Mouse (Mus musculus): ENCODE data around the gene Nf1. TPM values are rescaled to one million over a fixed set of nuclear protein-coding genes. Genes with fewer than 3 reads are reported as not detected.
A peak's percentile ranks its signal among the peaks of the same experiment; 100 is the strongest.

The Nf1 gene
- polyA plus RNA-seq, 1 experiment from 2014 or later = 4.7 TPM

DNA sequence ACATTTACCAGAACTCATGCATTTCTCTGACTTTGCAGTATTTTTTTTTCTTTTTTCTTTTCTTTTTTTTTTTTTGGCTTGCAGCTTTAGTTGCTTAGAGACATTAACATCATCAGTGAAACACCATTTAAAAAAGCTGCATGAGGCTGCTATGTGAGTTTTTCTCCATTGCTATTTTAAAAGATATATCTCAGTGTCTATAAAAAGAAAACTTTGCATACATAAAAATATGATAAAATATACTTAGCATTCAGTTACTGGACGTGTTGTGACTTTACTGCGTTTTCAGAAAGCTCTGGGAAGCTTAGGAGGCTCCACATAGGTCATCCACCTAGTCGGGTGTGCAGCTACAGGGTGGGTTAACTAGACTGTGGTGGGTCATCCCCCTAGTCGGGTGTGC, 120.4 kb downstream of the Nf1 start:
- no peak for DNase-seq (ENCODE audit: low spot score)

DNA sequence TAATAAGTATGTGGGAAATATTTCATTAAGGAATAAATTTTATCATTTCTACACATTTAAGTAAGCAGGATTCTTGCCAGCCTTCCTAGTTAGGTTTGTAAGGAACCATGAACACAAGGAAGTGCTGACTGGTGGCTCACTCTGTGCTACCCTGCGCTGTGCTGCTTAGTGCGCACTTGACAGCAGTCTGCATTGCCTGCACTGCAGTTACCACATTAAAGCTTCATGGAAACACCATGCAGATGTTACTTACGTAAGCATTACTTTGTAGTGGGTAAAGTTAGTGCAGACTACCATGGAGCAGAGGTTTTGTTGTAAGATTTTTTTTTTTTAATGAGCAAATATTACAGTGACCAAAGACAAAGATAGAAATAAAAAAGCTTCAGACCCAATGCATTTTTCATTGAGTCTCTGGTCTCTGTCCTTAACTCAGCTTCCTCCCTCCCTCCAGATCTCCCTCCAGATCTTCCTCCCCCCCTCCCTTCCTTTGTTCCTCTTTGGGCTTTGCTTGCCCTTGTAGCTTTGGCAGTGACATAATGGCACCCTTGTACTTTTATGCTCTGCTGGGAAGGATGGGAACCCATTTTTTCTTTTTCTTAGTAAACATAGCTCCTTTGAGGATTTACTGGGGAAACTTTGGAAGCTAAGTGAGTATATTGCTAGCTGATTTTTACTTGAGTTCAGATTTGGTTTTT, 121.4 kb downstream of the Nf1 start:
- peak; percentile 84 for DNase-seq (ENCODE audit: low spot score)

DNA sequence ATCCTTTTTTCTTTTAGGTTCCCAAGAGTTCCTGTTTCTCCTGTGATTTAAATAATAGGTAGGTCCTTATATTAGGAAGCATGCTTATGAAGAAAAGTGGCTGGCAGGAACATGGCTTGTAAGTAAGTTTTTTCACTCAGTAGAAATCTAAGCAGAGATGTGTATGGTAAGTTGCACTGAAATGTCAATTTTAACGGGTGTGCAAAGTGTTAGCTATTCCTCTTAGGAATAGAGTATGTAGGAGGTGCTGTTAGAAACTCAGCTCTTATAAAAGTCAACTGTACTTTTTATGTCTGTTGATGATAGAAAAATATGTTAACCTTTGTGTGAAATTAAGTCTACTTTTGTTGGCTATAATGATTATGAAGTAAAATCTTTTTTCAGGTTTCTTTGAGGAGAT, 128.6 kb downstream of the Nf1 start:
- no peak for DNase-seq (ENCODE audit: low spot score)

DNA sequence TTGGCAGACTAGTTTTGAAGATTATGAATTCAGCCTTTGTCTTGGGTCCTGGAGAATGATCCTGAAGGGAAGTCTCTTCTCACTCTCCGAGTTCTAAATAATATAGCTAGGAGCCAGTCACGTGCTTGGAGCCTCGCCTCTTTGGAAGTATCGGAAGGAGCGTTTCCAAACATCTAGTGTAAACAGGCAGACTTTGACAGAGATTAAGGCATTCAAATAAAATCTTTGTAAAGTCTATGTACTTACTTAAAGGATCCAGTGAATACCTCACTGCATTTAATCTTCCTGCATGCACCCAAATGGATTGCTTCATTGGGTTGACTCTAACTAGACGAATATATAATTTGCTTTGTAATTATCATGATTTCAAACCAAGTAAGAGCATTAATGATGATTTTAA, 143.9 kb downstream of the Nf1 start:
- no peak for DNase-seq (ENCODE audit: low spot score)

DNA sequence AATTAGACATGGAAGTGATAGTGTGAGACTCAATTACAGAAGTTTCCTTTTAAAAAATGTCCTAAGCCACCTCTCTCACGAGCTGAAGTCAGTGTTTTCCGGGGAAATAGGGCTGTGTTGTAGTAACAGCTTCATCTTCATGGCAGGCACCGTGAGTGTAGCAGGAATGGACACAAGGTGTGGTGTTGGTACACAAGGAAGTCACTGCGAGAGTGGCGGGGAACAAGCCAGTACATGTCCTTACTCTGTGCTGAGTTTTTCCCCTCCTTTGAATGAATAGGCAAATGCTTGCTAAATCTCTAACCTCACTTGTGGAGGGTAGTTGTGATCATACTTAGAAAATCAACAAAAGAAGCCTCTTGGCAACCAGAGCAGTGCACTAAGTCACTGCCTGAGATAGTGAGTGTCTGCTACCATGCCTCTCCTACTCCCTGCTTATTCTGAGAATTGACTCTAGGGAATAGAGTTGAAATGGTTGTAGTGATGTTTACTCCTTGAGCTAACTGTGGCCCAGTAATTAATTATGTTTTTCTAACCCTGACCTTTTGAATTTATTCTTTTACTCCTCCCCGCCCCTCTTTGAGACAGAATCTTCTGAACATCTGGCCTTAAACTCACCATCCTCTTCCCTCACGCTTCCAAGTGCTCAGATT, 144.5 kb downstream of the Nf1 start:
- no peak for DNase-seq (ENCODE audit: low spot score)

DNA sequence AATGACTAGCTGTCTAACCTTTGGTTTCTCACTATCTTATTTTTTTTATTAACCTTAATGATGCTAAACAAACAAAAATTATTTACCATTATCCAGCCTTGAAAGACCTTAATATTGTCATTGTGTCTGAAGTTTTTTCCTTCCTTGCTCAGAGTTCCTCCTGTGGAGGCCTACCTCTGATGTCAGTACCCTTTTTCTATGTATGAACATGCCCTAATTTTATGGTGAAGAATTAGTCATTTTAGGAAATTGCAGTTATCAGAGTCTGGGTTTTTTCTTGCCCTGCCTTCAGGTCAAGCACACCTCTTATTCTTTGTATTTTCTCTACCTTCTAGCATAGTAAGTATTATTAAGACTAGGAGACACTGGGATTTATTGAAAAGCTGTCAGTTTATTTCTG, 145.2 kb downstream of the Nf1 start:
- no peak for DNase-seq (ENCODE audit: low spot score)

DNA sequence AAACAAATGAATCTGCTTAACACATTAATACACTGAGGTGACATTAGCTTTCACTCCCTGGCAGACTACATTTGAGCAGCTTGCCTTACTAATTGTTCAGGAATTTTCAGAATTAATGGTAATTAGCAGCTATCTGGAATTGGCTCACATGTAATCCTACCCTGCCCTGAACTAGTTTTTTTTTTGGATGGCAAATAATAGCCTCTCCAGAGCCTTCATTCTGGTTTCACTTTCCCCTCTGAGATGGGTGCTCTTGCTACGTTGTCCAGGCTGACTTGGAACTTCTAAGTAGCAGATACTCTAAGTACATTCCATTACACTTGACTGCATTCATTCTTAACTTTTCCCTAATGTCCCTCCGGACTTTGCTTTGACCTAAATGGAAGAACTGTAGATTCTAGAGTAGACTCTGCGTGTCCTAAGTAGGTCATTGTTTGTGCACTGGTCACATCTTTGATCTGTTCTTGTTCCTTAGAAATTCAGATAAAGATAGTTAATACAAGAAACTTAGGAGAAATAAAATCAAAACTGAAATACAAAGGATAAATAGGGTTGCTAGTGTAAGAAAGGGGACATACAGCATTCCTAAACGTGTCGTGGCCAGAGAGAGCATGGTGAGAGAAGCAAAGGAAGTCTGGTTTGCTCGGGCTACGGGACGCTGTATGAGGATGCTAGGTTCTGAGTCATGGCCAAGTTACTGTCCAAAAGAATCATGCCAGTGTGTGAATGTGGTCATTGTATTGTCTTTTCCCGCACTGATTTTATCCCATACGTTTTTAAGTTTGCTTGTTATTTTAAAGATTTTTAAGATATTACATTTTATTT, 155.7 kb downstream of the Nf1 start:
- DNase-seq (ENCODE audit: low spot score) = no peak

DNA sequence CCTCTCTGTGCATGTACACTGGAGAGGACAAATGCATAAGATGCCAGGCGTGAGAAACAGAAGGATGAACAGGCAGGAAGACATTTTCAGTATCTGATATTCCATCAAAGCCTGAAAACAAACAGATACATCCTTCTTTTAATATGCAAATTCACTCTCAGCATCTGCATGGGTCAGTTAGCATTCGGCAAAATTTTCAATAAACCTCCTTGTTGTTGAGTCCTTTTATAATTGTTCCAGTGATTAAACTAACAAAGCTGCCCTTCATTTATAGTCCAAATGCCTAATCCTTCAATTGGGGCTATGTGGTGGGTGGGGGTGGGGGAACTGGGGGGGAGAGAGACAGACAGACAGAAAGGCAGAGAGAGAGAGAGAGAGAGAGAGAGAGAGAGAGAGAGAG, 163.4 kb downstream of the Nf1 start:
- DNase-seq (ENCODE audit: low spot score) = no peak

DNA sequence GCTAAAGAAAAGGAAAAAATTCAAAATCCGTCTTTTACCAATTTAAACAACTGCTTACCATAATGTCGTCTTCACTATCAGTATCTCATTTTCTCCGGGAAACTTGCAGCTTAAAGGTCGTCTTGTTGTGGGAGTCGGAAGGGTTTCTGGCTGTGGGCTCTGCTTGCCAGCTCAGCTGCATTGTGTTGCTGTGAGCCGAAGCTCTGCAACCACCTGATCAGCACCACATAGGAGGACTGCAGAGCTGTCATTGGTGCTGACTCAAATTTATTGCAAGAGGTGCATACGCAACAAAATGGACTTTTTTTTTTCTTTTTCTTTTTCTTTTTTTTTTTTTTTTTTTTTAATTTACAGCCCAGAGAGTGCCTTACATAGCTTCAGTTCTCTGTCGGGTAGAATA, 164.4 kb downstream of the Nf1 start, which contains the start of gene Omg:
Omg (minus strand) TSS at position 240 of the 400 bp plus-strand sequence.
- DNase-seq (ENCODE audit: low spot score) = no peak

DNA sequence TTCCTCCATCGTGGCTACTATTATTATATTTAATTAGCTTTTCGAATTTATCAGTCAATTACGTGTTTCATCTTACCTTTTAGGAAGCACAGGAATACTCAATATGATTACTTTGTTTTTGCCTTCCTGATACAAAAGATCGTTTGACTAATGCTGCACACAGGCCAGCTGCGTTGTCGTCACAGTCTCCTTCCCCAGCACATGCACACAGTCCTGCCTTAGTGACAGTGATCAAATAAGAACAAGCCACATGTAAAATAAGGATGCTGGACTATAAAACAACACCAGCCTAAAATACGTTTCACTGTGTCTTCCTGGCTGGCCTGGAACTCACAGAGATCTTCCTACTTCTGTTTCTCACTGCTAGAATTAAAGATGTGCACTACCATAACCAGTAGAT, 165.0 kb downstream of the Nf1 start:
- DNase-seq (ENCODE audit: low spot score) = no peak

DNA sequence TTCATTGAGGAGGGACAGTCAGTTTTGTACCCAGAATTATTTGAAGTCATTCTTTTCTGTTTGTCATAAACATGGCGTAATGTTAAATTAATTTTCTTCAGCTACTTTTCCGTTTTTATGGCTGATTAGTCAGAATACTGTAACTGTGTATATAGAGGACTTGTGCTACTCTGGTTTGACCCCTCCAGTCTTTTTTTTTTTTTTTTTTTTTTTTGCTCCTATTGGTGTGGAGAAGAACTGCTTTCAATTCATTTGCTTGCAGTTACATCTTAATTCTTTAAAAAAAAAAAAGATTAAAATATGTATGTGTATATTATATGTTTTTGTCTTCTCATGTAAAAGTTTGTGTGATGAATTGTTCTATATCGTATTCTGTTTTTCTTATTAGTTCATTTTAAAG, 172.5 kb downstream of the Nf1 start:
- no peak for DNase-seq (ENCODE audit: low spot score)

DNA sequence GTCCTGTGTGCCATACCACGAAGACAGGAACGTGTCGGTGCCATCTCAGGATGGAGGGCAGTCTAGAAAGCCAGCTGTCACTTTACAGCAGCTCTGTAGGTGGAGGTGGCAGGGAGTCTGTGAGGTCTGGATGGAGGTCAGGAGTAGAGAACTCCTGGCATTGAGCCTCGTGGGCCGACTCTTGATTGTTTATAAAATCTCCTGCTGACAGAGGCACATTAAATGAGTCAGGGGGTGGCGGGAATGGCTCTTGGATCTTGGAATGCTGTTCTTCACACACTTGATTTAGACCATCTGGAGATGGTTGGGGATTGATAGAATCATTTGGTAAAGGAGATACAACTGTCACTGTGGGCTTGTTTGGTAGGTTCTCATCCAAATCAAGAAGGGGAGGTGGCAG, 175.8 kb downstream of the Nf1 start:
- DNase-seq (ENCODE audit: low spot score) = no peak

DNA sequence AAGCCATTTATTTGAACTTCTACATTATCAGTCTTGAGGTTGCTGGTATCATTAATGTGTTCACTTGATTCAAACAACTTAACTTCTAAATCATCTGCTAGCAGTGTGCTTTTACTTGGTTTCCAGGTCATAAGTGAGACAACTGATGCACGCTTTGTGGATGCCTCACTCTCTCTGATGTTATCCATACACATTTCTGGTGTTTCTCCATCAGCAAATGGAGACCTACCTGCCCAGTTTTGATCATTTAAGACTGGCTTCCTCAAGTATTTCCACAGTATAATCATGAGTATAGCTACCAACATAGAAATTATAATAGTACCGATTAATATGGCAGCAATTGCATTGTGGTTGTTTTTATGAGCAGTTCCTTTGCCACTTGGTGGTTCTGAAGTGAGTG, 176.3 kb downstream of the Nf1 start:
- no peak for DNase-seq (ENCODE audit: low spot score)

DNA sequence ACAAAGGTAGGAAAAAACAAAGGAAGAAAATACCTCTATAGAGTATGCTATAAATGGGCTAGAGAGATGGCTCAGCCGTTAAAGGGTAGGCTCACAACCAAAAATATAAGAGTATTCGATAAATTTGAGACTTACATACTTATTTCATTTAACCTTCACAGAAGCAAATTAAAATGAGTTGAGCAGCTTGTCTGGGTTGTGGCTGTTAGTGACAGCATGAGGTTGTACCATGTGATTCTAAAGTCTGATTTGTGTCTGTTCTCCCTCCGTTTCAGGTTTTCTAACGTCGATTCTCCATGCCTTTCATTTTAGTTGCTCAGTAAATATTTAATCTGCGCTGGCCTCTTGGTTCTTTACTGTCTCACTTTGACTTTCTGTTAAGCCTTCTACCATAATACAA, 179.8 kb downstream of the Nf1 start:
- no peak for DNase-seq (ENCODE audit: low spot score)

DNA sequence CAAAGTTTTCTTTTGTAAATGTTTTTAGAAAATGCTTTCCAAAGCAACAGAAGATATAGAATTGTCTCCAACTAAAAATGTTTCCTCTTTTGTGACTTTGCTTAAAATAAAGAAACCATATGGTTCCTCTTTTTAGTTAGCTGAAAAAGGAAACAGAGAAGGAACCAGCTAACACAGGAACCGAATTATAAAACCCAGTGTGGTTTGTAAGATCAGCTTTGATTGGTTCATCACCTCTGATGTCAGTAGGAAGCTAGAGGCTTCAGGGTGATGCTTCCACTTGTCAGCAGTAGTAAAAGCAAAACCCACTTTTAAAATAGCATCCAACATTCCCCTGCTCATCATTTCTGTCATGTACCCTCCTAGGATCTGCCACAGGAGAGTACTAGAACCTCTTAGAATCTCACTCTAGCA, 180.4 kb downstream of the Nf1 start:
- peak; percentile 77 for DNase-seq (ENCODE audit: low spot score)

DNA sequence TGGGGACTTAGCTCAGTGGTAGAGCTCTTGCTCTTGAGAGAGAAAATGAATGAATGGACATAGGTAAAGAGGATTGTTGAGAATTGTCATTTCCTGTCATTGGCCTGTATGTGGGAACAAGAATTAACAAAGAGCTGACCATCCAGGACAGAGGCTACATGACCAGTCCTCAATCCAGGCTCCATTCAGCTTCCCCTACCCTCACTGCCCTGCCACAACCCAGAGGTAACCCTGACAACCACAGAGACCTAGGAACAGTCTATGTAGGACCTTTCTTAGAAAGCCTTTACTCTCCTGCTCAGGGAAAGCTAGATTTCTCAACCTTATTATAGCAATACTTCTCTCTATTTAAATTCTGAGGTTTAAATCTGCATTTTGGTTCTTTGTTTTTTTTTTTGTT, 181.3 kb downstream of the Nf1 start:
- DNase-seq (ENCODE audit: low spot score) = no peak

DNA sequence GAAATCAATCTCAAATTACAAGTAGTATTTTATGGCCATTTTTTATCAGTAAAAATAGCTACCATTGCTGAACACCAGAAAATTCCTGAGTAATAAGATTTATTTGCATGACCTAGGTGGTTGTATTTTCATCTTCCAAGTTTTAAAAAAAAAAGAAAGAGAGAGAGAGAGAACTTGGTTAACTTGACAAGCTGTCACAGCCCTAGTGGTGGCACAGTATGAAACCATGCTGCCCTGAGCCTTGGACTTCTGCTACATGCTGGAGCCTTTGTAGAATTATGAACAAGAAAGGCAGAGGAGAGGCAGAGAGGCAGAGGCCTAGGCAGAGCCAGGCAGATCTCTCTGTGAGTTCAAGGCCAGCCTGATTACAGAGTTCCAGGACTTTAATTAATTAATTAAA, 182.4 kb downstream of the Nf1 start:
- DNase-seq (ENCODE audit: low spot score) = peak; percentile 37

DNA sequence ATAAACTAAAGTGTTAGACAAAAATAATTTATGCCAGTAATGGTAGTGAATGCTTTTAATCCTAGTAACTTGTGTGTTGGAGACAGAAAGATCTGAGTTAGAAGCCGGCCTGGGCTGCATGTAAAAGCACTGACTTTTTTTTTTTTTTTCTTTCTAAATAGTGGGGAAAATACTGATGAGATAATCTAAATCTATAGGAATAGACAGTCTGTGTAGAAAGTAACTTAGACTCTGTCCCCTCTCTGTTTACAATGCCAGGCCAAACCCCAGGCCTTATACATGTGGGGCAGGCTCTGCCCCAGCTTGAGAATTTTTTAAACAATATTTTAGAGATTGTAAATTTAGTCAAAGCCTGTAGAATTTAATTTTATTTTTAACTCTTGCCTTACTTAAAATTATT, 183.5 kb downstream of the Nf1 start:
- no peak for DNase-seq (ENCODE audit: low spot score)

DNA sequence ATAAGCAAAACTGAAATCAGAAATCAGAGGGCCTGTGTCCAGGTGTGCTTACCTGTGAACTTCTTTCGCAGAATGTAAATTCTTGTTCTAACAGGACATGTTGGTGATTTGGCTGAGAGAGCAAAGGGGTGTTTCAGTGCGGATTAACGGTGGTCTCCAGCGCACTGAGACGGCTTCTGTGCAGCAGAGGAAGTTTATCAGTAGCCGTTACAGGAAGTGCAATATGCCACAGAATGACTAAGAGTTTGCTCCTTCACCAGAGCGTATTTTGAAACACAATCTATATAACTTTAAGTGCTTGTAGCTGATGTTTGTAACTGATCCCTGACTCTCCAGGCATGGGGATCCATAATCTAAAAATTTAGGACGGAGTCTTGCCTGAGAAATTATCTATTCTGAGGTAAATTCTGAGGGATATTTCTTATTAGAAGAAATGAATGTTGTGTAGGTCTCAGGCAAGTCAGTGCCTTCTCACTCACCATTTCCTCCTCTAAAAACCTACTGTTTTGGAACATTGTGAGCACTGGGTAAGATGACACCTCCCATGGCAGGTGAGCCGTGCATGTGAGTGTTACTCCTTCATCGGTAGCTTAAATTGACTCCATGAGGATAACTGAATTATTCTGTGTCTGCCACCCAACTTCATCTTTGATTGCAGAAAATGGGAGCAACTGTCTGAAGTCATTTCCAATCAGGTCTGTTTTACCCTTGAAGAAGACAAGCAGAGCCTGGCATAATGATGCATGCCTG, 184.2 kb downstream of the Nf1 start, which contains the start of gene Evi2b:
Evi2b (minus strand) TSS at position 203 of the 750 bp plus-strand sequence.
- peak; percentile 65 for DNase-seq (ENCODE audit: low spot score)

DNA sequence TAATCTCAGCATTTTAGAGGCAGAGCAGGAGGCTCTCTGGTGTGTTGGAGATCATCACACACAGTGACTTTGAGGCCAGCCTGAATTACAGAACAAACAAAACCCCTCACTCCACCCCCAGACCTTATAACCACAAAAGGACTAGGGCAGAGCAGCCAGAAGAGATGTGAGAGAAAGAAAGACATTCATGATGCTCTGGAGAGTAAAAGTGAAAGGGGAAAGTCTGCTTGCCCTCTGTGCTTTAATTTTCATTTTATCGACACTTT, 184.8 kb downstream of the Nf1 start:
- DNase-seq (ENCODE audit: low spot score) = no peak

DNA sequence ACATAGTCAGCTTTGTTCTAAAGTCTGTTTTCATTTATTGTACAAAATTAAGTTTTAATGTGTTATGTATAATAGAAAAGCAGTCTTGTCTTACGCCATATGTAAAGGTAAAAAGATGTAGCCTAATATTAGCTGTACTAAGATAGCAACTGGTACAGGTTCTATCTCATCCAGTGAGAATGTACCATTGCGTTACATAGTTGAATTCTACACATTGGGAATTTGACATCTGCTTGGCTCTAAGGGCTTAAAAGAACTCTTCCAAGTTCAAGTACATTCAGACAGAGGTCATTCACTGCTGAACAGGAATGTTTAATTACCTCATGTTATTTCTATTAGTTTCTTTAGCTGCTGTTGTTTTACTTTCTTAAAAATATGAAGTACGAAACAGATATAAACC, 187.1 kb downstream of the Nf1 start:
- no peak for DNase-seq (ENCODE audit: low spot score)

Data from thymus, postnatal 0 days (tissue).